Mouse (Mus musculus) thymus, postnatal 14 days (tissue): Measurements from ENCODE around the gene Cyp2f2.

ENCODE experiments used
- DNase-seq: peaks from one replicate; pipeline ENCODE4 v3.0.0; 2021

The Cyp2f2 gene

DNA sequence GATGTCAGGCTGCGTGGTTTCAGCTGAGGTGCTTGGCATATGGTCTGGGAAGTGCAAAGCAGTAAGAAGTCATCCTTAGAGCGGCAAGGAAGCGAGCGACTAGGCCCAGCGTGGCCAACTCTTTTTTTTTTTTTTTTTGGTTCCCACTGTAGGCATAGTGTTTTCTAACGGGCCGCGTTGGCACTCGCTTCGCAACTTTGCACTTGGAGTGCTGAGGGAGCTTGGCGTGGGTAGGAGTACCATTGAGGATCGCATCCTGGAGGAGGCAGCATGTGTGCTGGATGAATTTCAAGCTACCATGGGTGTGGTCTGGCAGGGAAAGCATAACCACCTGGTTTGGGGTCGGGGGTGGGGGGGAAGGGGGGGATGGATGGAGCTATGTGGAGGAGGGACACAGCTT, 36.3 kb downstream of the Cyp2f2 start:
- DNase-seq, result no peak

DNA sequence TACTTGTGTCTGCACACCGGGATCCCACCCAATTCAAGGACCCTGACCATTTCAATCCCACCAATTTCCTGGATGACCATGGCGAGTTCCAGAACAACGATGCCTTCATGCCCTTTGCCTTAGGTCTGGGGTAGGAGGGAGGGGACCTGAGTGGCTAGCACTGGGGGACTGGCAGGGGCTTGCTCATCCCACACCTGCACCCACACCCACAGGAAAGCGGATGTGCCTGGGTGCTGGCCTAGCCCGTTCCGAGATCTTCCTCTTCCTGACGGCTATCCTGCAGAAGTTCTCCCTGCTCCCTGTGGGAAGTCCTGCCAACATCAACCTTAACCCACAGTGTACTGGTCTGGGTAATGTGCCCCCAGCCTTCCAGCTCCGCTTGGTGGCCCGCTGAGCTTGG, 38.5 kb downstream of the Cyp2f2 start:
- DNase-seq, result no peak

DNA sequence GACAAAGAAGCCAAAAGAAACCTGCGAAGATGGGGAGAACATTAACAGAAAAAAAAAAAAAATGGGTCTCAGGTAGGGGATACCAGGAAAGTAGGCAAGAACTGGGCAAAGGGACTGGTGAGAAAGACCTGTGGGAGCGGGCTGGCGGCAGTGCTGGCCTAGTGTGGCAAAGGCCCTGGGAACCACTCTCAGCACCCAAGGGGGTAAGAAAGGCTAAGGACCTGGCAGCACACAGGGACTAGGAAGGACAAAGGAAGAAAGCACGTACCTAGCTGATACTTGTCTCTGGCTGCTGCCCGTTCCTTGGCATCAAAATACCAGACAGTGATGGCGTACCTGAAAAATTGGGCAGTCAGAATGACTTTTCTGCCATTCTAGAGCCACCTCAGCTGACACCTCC, 39.5 kb downstream of the Cyp2f2 start:
- DNase-seq, result no peak

DNA sequence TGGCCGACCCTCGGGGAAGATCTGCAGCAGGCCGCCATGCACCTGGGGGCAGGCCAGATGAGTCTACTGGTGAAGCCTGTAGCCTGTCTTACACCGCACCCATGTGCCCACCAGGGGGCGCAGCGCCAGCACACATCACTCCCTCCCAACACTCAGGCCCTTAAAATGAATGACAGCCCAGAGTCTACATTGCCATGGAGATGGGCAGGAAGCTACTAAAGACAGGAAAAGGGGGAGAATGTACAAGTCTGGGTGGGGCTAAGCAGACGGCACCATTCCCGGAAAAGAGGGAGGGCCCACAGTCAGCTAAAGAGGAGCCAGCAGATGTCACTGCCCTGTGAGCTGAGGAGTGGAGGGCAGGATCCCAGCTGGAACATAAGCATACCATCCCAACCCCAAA, 40.2 kb downstream of the Cyp2f2 start:
- DNase-seq, result peak; percentile 93

DNA sequence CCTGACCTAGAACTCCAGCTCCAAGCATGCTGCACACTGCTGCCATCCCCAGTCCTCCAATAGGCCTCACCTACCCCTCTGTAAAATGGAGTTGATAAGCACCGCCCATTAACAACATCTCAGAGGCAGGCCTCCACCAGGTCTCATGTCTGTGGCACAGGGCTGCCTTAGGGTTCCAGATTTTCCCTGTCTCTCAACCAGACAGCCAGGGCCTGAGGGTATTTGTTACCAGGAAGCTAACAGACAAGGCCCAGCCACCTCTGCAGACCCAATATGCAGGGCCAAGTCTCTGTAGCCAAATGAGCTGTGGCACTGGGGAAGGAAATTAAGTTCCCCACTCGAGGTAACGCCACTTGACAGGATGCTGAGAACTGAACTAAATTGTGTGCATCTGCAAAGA, 41.2 kb downstream of the Cyp2f2 start:
- no peak for DNase-seq

DNA sequence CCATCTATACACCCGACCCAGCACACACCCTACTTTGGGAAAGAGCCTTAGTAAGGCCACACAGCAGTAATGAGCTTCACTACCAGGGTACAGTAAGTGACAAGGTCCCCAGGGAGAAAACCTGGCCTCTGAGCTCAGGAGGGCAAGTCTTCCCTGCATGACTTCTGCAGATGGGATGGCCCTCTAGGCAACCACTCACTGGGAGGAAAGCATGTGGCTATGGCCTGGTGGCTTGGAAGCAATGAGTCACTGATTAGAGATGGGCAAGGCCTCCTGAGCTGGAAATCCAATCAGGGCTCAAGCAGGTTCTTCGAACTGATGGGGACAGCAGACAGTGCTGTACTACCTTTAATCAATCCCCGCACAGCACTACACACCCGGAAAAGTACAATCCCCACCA, 42.0 kb downstream of the Cyp2f2 start:
- no peak for DNase-seq

DNA sequence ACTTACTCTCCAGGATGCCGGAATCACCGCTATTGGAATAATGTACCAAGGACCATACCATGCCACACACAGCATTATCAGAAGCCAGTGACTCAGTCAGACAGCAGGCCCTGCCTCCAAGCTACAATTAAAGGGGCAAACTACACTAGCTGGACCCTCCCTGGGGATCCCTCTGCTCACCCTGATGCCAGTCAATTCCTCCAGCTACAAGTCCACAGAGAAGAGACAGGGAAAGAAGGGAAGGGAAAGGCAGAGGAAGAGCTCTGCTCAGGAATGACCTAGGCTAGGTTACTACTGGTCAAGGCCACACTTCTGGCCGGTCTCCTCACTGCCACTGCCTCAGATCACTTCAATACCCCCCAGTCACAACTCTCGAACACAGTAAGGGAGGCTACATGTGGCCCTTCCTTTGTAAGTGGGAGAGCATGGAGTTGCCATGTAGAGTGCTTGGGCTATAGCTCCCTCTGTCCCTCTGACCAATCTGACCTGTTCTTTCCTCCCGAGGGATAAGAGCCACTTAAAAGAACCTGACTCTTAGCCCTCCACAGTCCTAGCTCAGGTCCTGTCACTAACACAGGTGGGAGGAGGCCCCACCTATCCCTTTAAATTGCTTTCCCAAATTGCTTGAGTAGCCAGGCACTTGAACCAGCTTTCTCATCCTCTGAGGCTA, 43.2 kb downstream of the Cyp2f2 start:
- no peak for DNase-seq

DNA sequence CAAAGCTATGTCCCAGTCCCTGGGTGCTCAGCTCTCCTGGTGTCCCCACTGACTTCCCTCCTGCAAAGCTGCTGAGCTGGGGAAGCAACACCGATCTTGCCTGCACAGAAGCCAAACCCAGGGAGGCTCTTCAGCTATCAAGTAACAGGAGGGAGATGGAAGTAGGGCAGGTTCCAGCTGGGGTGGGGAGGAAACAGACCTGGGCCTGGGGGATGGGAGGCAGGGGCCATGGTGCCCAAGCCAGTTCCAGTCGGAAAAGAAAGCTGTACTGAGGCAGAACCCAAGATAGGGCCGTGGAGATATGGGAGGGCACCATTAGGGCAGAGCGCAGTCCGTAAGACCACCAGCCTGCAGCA, 43.7 kb downstream of the Cyp2f2 start:
- DNase-seq, result no peak

DNA sequence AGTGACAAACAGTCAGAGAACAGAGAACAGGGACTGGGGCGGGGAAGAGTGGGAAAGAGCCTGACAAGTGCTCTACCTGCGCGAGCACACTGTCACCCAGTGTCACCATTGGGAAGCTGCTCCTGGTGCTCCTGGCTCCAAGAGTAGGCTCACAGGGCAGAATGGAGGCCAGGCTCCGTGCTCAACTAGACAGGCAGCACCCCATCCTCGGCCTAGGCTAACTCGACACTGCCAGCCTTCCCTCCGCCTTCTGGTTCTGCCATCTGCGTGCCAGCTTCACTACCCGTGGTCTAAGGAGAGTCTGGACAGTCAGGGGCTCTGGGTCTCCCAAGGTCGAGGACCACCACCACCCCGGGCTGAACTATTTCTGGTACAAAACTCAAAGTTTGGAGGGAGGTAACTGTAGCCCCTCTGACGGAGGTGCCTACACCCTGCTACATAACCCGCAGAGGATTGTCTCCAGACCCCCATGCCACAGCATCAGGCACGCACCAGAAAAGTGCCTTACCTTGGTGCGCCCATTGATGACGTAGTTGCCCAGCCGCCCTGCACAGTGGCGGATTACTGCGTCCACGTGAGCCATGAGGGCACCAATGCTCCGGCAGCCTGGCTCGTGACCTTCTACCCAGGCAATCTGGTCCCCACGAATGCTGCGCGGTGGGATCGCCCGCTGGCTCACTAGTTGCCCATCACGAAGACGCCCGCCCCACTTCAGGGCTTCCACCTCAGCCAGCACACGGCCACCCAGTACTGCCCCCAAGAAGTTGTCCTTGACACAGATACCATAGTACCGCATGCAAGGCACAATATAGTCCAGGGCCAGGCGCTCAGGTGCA, 44.6 kb downstream of the Cyp2f2 start:
- DNase-seq, result no peak

DNA sequence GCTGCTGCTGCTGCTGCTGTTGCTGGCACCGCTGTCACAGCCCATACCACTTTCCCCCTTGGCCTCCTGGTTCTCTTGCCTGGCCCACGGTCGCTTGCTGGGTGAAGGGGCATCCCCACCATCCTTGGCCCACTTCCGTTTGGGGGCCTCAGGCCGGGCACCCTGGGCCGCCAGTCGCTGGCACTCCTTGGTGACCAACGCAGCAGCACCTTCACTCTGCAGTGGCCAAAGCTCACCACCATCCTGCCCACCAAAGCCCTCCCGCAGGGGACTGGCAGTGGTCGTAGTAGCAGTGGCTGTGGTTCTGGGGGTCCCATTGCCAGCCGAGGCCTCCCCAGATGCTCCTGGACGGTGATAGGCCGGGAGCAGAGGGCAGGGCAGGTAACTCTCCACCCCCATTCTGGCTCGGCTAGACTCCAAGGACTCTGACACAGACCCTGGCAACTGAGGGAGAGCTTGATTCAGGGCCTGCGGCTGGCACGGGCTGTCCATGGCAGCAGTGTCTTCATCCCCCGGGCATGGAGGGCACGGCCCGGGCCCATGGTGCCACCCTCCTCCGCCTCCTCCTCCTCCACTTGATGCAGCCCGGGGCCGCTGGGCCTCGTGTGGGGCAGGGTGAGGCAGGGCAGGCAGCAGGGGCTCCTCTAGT, 45.4 kb downstream of the Cyp2f2 start:
- DNase-seq, result no peak

DNA sequence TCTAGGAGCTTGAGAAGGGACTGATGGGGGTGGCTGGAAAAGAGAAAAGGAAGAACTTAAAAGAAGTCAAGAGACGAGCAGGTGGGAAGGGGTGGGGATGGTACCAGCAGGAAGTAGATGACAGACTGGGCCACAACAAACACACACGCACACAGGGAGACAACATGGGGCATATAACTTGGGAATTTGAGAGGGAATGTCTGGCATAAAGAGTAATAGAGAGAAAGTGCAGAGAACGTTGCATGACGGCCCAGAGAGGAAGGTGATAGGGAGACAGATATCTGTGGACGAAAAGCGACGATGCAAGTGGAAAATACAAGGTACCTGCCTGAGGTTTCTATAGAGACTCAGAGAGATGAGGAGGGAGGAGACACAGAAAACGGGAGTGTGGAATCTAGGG, 46.0 kb downstream of the Cyp2f2 start:
- DNase-seq, result peak; percentile 52

DNA sequence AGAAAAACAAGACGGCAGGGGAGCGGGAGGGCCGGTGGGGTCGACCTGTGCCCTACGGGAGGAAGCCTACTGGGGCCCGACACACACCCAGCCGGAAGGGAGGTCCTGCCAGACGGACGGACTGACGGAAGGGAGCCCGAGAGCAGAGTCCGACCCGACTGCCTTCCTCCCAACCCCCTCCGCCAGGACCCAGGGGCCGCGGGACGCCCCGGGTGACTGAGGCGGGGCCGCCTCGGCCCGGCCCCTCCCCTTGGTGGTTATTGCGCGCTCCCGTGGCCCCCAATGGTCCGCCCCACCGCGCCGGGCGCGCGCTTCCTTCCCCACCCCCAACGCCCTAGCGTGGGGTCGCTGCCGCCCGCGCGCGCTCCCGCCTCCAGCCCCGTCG, 46.5 kb downstream of the Cyp2f2 start:
- peak; percentile 92 for DNase-seq

DNA sequence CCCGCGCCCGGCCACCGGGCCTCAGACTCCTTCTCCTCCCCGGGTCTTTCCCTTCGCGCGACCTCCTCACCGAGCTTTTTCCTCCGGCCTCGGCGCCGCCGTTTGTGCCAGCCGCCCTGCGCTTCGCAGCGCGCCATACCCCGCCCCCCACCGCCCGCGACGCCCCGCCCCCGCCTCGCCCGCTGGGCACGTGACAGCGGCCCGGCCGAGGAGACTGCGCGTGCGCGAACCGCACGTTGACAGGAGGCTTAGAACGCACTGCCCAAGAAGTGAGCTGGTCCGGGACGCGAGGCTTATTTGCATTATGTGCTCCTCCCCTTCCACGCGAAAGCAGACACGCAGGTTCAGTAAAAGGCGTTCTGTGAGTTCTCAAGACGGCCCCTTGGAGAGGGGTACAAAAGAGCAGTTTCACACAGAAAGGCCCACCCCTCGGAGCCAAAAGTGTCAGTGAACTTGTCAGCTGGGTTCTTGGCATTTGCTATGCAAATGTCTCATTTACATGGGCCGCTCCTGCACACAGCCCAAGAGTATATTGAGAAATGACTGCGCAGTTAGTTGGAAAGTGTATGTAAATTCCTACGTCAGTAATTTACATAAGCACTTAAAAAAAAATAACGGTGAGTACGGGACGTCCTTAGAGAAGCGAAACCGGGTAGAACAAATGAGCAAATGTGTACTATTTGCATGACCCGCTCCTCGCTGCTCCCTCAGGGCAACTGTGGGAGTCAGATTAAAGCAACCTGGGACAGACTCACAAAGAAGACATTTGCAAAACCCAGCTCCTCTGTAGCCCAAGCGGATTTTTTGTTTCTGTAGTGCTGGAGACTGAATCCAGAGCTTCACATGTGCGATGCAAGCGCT, 47.1 kb downstream of the Cyp2f2 start, which contains the start of gene Egln2:
TSS of gene Egln2 (minus strand) at position 189 of the 861 bp plus-strand sequence.
- DNase-seq, result peak; percentile 97

DNA sequence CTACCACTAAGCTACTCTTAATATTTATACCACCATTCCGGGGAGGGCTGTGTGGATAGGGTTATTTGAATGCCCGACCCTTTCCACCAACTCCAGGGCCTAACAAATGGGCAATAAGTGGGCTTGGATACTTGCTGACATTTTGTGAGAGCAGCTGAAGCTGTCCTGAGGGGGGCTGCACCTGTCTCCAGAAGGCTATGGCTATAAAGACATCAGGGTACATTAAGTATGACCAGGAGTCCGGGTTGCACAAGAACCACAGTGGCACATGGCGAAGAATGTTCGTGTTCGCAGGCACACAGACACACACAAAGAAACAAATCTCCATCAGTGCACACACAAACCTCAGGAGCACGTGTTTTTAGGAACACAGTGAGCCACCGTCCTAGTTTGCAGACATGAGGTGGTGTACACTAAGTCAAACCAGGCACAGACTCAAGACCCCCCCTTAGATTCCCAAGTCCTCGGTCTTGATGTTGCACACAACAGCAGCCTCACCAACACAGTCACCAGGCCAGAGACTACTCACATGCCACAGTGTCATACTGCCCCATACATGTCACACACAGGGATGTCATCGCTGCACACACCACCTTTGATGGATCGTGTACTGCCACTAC, 47.9 kb downstream of the Cyp2f2 start:
- DNase-seq, result no peak

DNA sequence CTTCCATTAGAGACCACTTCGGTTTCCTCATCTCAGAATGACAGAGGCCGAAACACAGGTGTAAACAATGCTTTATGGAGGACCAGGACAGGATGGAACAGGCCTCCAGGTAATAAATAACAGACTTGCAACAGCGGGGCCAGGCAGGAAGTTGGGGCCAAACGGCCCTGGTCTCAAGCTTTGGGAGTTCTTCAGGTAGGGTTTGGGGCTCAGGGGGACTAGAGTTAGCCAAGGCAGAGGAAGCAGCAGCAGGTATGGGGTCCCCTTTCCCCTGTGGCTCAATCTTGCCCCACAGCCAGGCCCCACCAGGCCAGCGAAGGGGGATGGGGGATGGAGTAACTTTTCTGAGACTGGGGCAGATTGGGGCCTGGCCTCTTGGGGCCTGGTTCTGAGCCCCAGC, 48.7 kb downstream of the Cyp2f2 start:
- no peak for DNase-seq

DNA sequence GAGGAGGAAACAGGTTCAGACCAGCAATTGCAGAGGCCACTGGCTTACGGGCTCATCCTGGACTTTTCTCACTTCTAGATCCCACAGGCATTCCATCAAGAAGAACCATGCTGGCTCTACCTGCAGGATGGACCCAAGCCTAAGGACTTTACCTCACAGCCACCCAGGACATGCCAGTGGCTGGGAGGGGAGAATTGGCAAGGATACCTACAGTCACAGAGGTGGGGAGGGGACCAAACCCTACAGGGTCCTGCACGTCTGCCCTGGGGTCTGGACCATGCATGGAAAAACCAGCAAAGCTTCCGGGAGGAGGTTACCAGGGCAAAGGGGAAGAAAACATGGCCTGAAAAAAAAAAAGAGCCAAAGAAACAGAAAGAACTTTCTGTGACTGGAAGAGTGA, 51.3 kb downstream of the Cyp2f2 start:
- no peak for DNase-seq

DNA sequence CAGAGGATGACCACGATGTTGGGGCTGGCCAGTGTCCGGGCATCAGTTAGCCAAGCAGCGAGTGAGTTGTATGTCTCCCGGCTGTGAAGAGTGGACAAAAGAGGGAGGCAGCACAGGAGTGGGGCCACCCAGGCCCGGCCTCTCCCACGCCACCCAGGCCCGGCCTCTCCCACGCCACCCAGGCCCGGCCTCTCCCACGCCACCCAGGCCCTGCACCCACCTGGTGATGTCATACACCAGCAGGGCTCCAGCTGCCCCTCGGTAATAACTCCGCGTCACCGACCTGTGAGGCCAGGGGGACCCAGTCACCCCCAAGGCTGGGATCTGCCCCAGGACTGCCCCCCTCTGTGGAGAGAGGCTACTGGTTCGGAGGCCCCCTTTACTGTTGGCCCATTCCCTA, 54.8 kb downstream of the Cyp2f2 start:
- DNase-seq, result no peak

DNA sequence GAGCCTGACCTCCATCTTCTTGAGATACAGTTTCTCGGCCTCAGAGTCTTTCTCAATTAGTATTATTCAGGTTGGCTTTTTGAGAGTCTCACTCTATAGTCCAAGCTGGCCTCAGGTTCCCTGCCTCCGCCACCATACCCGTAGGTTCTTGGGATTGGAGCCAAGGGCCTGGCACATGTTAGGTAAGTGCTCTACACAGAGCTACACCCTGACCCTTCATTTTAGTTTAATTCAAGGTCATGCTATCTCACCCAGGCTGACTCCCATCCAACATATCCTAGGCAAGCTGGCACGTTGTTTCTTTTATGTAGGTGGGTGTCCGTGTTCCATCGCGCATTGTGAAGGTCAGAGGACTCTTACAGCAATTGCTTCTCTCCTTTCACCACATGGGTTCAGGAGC, 55.2 kb downstream of the Cyp2f2 start:
- no peak for DNase-seq

DNA sequence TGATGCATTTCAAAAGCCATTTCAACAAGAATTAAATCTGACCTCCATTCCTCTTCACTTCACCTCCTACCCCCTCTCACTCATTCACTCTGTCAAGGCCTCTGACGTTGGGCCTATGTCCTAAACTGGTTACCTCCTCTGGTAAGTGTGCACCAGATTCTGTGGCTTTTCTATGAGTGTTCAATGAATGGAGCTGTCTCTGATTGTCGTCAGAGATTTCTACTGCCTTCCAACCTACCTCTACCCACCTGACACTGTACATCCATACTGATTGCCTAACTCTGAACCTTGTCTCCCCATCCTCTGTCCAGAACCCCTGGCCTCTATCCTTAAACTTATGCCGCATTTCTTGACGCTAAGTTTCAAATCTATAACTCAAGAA, 58.2 kb downstream of the Cyp2f2 start:
- no peak for DNase-seq

DNA sequence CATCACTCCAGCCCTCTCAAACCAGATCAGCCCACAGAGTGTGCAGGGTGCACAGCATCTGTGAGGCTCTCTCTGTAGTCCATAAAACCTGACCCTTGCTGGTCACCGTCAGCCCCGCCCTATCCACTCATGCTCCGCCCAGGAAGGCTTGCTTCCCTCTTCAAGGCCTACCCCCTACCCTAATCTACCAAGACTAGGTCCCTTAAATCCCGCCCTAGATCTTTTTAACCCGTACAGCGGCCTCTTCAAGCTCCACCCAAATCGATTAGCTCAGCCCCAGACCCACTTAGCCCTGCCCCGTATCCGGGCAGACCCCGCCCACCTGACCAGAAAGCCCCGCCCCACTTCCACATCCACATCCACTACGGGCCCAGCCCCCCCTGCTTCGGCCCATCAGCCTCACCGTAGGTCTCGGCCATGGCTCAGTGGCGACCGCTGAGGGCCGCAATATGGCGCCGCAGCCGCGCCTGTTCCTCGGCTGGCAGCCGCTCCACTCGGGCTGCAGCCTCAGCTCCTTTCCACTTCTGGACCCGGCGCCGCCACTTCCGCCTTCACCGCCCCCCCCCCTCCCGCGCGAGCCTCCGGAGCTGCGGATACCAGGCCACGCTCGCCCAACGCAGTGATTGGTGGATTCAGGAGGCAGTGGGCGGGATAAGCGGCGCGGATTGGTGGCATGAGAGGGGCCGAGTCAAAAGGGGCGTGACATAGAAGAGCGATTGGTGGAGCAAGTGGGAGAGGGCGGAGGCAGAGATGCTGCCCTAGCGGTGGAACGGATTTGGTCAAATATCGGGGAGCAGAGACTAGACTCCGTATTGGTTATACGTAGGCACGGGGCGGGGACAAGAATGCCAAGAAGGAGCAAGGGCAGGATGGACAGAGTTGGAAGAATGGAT, 58.9 kb downstream of the Cyp2f2 start, which contains the start of gene Rab4b:
TSS of gene Rab4b (minus strand) at position 573 of the 893 bp plus-strand sequence.
- peak; percentile 99 for DNase-seq

DNA sequence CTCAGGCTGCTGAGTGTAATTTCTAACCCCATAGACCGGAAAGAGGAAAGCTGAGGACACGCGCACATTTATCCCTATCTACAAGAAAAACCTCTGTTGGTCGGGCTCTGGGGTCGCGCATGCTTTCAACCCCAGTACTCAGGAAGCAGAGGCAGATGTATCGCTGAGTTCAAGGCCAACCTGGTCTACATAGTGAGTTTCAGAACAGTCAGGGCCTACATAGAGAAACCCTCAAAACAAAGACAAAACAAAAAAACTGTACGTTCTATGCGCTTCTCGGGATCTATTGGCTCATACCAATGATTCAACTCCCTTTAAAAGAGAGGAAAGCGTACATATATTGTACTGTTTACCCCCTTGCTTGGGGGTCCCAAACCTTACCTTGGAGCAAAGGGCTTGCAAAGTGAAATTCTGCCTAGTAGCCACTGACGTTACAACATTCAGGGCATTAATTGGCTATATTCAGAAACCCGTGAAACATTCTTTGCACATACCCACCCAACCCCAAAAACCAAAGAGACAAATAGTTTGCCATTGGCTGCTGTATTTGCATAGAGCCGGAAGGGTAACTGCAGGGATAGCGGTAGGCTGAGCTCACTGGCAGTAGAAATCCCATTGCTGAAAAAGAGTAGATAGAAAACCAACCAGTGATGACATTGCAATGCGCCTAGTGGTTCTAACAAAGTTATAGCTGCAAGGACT, 59.7 kb downstream of the Cyp2f2 start:
- DNase-seq, result no peak
